In the genomic region with DNA sequence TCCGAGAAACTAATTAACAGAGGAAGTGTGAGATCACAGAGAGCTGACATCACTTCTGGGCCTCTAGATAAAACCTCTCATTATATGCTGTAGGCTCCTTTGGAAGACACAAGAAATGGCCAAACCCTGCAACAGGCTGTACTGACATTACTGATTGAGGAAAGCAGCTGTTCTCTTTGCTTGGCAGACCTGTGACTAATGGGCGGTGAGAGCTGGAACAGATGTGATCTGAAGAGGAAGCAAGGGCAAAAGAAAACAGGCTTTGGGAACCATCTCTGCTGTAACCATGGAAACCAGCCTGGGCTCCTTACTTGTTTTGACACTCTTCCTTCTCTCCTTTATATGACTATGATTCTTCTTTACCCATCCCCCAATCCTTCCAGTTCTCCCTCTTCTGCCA, we compare ENCODE assay signal across 19 mouse cellular contexts. TPM values are rescaled to one million over a fixed set of nuclear protein-coding genes. Genes with fewer than 3 reads are reported as not detected.
A peak's percentile ranks its signal among the peaks of the same experiment; 100 is the strongest.
DNase-seq lines count a peak whose midpoint lies in the region; ATAC-seq lines count a peak whose summit lies in the region.
"Had no signal": no experiment of that assay in that cellular context is flagged by ENCODE, and none has a peak within 500 bp of the region (broad histone marks: within the 10 kb centered on the region; RNA-seq: fewer than 3 reads in every experiment).

No protein-coding gene starts in this region.

- H3K36me3 ChIP-seq in midbrain, embryonic 11.5 days (ENCODE audit: control insufficient read depth, insufficient read depth, low read length) = no peaks in the 10 kb centered on the region
- no peaks in the 10 kb centered on the region for H3K36me3 ChIP-seq in midbrain, embryonic 14.5 days (ENCODE audit: control insufficient read depth, insufficient read depth, low read length)
- H3K36me3 ChIP-seq: forebrain, embryonic 12.5 days; limb, embryonic 13.5 days; midbrain, embryonic 13.5 days; neural tube, embryonic 12.5 days; stomach, embryonic 15.5 days had no signal

- no peaks in the 10 kb centered on the region for H3K27me3 ChIP-seq in midbrain, embryonic 11.5 days (ENCODE audit: control insufficient read depth, insufficient read depth, low read length)
- no peaks in the 10 kb centered on the region for H3K27me3 ChIP-seq in midbrain, embryonic 14.5 days (ENCODE audit: control insufficient read depth, insufficient read depth, low read length)
- H3K27me3 ChIP-seq: forebrain, embryonic 12.5 days; limb, embryonic 13.5 days; midbrain, embryonic 13.5 days; neural tube, embryonic 12.5 days; stomach, embryonic 15.5 days had no signal

- H3K4me2 ChIP-seq in midbrain, embryonic 11.5 days = no peak overlapping the region
- H3K4me2 ChIP-seq in midbrain, embryonic 14.5 days (ENCODE audit: low read length) = no peak overlapping the region
- H3K4me2 ChIP-seq: forebrain, embryonic 12.5 days; limb, embryonic 13.5 days; midbrain, embryonic 13.5 days; neural tube, embryonic 12.5 days; stomach, embryonic 15.5 days had no signal

- no peak overlapping the region for H3K27ac ChIP-seq in midbrain, embryonic 11.5 days (ENCODE audit: low read depth, low read length)
- H3K27ac ChIP-seq in midbrain, embryonic 14.5 days (replicated peaks; ENCODE audit: low read depth, low read length) = no peak overlapping the region
- H3K27ac ChIP-seq: forebrain, embryonic 12.5 days; limb, embryonic 13.5 days; midbrain, embryonic 13.5 days; neural tube, embryonic 12.5 days; stomach, embryonic 15.5 days had no signal

- ATAC-seq in midbrain, embryonic 11.5 days (ENCODE audit: low FRiP score) = no peak
- no peak for ATAC-seq in midbrain, embryonic 14.5 days (ENCODE audit: low FRiP score, low TSS enrichment)
- ATAC-seq: midbrain, embryonic 13.5 days had no signal

- H3K4me3 ChIP-seq in midbrain, embryonic 11.5 days (ENCODE audit: low read depth, low read length) = no peak overlapping the region
- H3K4me3 ChIP-seq in midbrain, embryonic 14.5 days (replicated peaks; ENCODE audit: low read depth, low read length) = no peak overlapping the region
- H3K4me3 ChIP-seq: forebrain, embryonic 12.5 days; limb, embryonic 13.5 days; midbrain, embryonic 13.5 days; neural tube, embryonic 12.5 days; stomach, embryonic 15.5 days had no signal

- WGBS in midbrain, embryonic 11.5 days = 61% methylated on average over 2 of the region's 2 CpGs
- 71% methylated on average over 2 of the region's 2 CpGs for WGBS in midbrain, embryonic 14.5 days

- DNase-seq in midbrain, embryonic 11.5 days (ENCODE audit: low spot score, missing footprints) = peak; percentile 83
- no peak for DNase-seq in midbrain, embryonic 14.5 days
- peak; percentile 41 for DNase-seq in embryo, embryonic 11 days
- DNase-seq in heart, adult 9 months (ENCODE audit: low spot score in 2 of 2) = peak; percentile 54 to 70
- no peak for DNase-seq in lung, postnatal 14 days
- DNase-seq in MN1 (ENCODE audit: low spot score) = no peak
- no peak for DNase-seq in lung, postnatal 36 days
- DNase-seq: cerebellum, adult 11-12 months; cerebellum, postnatal 25 days; kidney, adult 8-10 months; kidney, postnatal 25 days; lung, postnatal 10 days; thymus, adult 2 months had no signal

- 0 out of 2 replicates have a peak, but pooled peaks cover 2% of the 10 kb centered on the region for H3K4me1 ChIP-seq in midbrain, embryonic 11.5 days (ENCODE audit: control insufficient read depth, insufficient read depth, low read length)
- 0 out of 2 replicates have a peak, but pooled peaks cover 4% of the 10 kb centered on the region for H3K4me1 ChIP-seq in midbrain, embryonic 14.5 days (ENCODE audit: control insufficient read depth, insufficient read depth, low read length)
- H3K4me1 ChIP-seq: stomach, embryonic 15.5 days had no signal

- no peak overlapping the region for H3K9ac ChIP-seq in midbrain, embryonic 11.5 days (ENCODE audit: low read length)
- no peak overlapping the region for H3K9ac ChIP-seq in midbrain, embryonic 14.5 days (replicated peaks; ENCODE audit: low read length)
- H3K9ac ChIP-seq: forebrain, embryonic 12.5 days; limb, embryonic 13.5 days; midbrain, embryonic 13.5 days; neural tube, embryonic 12.5 days; stomach, embryonic 15.5 days had no signal

- no peaks in the 10 kb centered on the region for H3K9me3 ChIP-seq in midbrain, embryonic 11.5 days (ENCODE audit: control insufficient read depth, low read length)
- no peaks in the 10 kb centered on the region for H3K9me3 ChIP-seq in midbrain, embryonic 14.5 days (ENCODE audit: control insufficient read depth, low read length)
- H3K9me3 ChIP-seq: midbrain, embryonic 13.5 days; neural tube, embryonic 12.5 days; stomach, embryonic 15.5 days had no signal

RNA-seq across cellular contexts. Expression of a gene that starts 56.7 kb away (rescaled TPM):
- not detected in 2 replicates for polyA plus RNA-seq in midbrain, embryonic 11.5 days (2014; fragmentation: Nextera tagmentation; extraction: Ambion mirVana)
- polyA plus RNA-seq in midbrain, embryonic 14.5 days (2014; fragmentation: Nextera tagmentation; extraction: Ambion mirVana) = 0.51 and 0.63 TPM in 2 replicates
- polyA plus RNA-seq: forebrain, embryonic 12.5 days; neural tube, embryonic 12.5 days; spleen, adult 2 months had no signal

Comparison
In these comparisons a context has a peak if more than half of its experiments do, and no peak if none do; other contexts are left out.
1. DNase-seq: peak in midbrain, embryonic 11.5 days (single experiment), embryo, embryonic 11 days (single experiment) and heart, adult 9 months (2 of 2); none in midbrain, embryonic 14.5 days (single experiment), lung, postnatal 14 days (single experiment), MN1 (single experiment) and lung, postnatal 36 days (single experiment).